Mouse (Mus musculus) right cerebral cortex, postnatal 10 days (tissue): ENCODE measurements around the gene Amd1.
A peak's percentile ranks its signal among the peaks of the same experiment; 100 is the strongest.

Experiments used
- DNase-seq, 2 experiments: peaks; one replicate each; pipeline ENCODE4 v3.0.0; 2021; ENCODE audit warnings: low spot score in 2 of 2

Gene Amd1

GRCm38 (mm10) chr10:40250969-40251368 lies 51.0 kb downstream of the Amd1 start:
- DNase-seq, result no peak

DNA sequence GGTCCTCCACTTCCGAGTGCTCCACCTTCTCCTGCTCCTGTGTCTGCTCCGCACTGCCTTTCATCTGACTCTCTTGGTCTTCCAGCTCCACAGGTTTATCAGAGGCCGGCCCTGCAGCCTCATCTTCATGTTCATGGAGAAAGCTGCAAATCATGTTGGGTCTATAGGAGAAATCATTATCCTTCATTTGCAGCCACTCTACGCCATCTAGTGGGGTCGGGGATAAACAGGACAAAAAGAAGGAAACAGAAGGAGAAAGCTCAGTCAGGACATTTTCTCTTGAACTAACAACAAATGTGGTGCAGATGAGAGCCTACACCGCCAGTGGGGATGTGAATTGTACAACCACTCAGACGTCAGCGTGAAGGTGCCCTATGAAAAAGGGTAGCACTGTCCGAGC lies 52.4 kb downstream of the Amd1 start:
- no peak for DNase-seq

GRCm38 (mm10) chr10:40247166-40247716 lies 54.7 kb downstream of the Amd1 start:
- DNase-seq, result peak in 1 of 2 experiments; percentile 36

DNA sequence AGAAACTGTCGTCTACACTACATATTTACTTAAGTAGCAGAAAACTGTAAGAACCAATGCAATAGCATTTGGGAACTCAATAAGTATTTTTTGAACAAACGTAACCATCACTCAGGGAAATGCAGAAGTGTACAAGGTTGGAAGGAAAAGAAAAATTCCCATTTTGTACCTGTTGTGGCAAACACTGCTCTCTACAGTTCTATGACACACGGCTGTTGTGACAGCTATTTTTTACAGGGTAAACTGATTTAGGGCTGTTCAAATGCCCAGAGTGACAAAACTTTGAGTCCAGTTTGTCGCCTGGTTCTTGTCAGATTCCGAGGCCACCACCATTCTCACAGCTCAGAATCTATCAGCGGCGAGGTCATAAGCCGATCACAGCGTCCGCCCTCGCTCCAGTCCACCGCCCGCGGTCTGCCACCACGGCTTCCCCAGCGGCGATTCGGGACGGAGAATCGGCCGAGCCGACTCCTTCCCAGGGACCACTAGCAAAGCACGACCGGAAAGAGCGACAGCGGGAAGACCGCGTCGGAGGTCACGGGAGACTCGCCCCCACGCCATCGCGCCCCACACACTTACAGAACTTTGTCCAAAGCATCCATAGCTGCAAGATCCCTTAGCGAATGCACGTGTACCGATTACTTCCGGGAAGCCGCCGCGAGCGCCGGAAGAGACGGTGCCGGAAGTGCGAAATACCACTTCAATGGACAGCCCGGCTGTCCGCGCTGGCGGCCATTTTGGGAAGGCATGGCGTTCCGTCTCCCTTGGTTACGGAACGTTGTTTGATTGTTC lies 55.4 kb downstream of the Amd1 start, which contains the start of gene Rpf2:
TSS of gene Rpf2 (minus strand) at position 663 of the 792 bp plus-strand sequence.
- peak; percentile 92 for DNase-seq

DNA sequence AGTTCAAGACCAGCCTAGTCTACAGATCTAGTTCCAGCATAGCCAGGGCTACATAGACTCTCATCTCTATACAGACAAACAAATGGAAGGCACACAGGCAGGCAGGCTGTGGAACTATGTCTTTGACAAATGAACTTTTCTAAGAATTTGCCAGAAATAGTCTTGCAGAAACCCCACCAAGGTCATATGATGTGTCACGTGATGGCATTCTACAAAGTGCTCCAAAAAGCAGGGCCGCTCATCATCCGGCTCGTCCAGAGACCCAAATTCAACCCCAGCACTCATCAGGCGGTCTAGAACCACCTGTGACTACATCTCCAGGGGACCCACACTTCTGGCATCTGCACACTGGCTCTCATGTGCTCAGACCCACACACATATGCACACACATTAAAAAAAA lies 64.2 kb downstream of the Amd1 start:
- DNase-seq, result no peak
